Mouse (Mus musculus) forebrain, embryonic 13.5 days (tissue): ENCODE results near the gene Gm973. TPM values are rescaled to one million over a fixed set of nuclear protein-coding genes. Genes with fewer than 3 reads are reported as not detected.
A peak's percentile ranks its signal among the peaks of the same experiment; 100 is the strongest.

Experiments used
- ATAC-seq: fragments of 200-750 bp; cut with Nextera tagmentation; 2 replicates; pipeline ENCODE4 v1.8.0; 2017
- H3K27ac ChIP-seq: fragments of 300-500 bp; sonication (generic); 2 replicates; pipeline ENCODE4 v1.5.1; 2015; ENCODE audit warnings: inconsistent platforms, mild to moderate bottlenecking, moderate library complexity
- H3K27me3 ChIP-seq: fragments of 300-500 bp; sonication (generic); 2 replicates; pipeline ENCODE4 v1.6.1; 2015; ENCODE audit warnings: mild to moderate bottlenecking, inconsistent platforms
- H3K36me3 ChIP-seq: fragments of 300-500 bp; sonication (generic); 2 replicates; pipeline ENCODE4 v1.6.1; 2015; ENCODE audit warnings: mild to moderate bottlenecking, inconsistent platforms; ENCODE audit not compliant: poor library complexity, severe bottlenecking
- H3K4me1 ChIP-seq: fragments of 300-500 bp; sonication (generic); 2 replicates; pipeline ENCODE4 v1.6.1; 2015; ENCODE audit warnings: inconsistent platforms
- H3K4me2 ChIP-seq: fragments of 300-500 bp; sonication (generic); 2 replicates; pipeline ENCODE4 v1.6.1; 2015; ENCODE audit warnings: inconsistent platforms, mild to moderate bottlenecking, moderate library complexity
- H3K4me3 ChIP-seq: fragments of 300-500 bp; sonication (generic); 2 replicates; pipeline ENCODE4 v1.5.1; 2015; ENCODE audit warnings: mild to moderate bottlenecking, inconsistent platforms
- H3K9ac ChIP-seq: fragments of 300-500 bp; sonication (generic); 2 replicates; pipeline ENCODE4 v1.6.1; 2015; ENCODE audit warnings: mild to moderate bottlenecking, inconsistent platforms
- H3K9me3 ChIP-seq: fragments of 300-500 bp; sonication (generic); replicated peaks from 2 replicates; pipeline ENCODE4 v1.6.1; 2016; ENCODE audit warnings: inconsistent platforms
- WGBS: fragments of 180-500 bp; shearing (Covaris S2); methylation state at CpG from one replicate; pipeline ENCODE4 v1.1.7; 2015; 5-methylcytosine and 5-hydroxymethylcytosine counted together
- polyA plus RNA-seq: library from polyadenylated mRNA; unstranded; fragments of >200 nt; fragmentation: Nextera tagmentation; extraction: Ambion mirVana; gene quantifications from 2 replicates; pipeline ENCODE4 v1.2.1, GENCODE M21; 2015

The Gm973 gene
- polyA plus RNA-seq, 1 experiment from 2014 or later: 3.0 TPM

DNA sequence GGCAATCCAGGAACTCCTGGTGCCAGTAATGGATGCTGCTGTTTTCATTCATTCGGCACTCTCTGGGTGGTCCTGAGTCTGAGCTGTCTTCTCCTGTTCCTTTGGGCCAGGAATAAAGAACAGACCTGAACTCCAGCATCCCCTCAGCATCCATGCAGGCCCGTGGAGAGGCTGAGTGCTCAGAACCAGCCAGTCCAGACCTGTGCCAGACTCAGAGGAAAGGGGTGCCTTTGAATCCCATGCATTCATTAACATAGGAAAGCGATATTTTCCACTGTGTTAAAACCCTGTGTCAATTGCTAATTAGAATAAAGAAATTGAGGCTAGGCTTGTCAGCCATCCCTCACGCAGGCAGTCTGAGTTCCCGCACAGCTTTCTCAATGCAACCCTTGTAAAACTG is 37.6 kb downstream of the Gm973 start:
- H3K4me2 ChIP-seq: no peak overlapping the region
- ATAC-seq: peak; percentile 87
- H3K9ac ChIP-seq: no peak overlapping the region
- no peaks in the 10 kb centered on the region for H3K9me3 ChIP-seq
- no peak overlapping the region for H3K4me3 ChIP-seq
- peaks cover 4% of the 10 kb centered on the region; the same call in 1 of the 2 replicates for H3K27me3 ChIP-seq
- WGBS: 20% methylated on average over 5 of the region's 5 CpGs
- H3K36me3 ChIP-seq: no peaks in the 10 kb centered on the region
- peaks cover 18% of the 10 kb centered on the region for H3K4me1 ChIP-seq
- peak overlapping the region; percentile 11; the same call in 1 of the 2 replicates for H3K27ac ChIP-seq

- Histone ChIP-seq H3K36me3 (no peaks in the 10 kb centered on the region), H3K4me1 (peaks cover 13% of the 10 kb centered on the region; the same call in 1 of the 2 replicates), H3K27ac (no peak overlapping the region), H3K4me3 (no peak overlapping the region), H3K9ac (no peak overlapping the region), H3K27me3 (no peaks in the 10 kb centered on the region), H3K4me2 (no peak overlapping the region), H3K9me3 (0 out of 2 replicates have a peak, but pooled peaks cover 5% of the 10 kb centered on the region)
- WGBS: 81% methylated on average over 2 of the region's 2 CpGs
- ATAC-seq: no peak
These were observed 47.5 kb downstream of the Gm973 start for GRCm38 (mm10) chr1:59563581-59563980.

DNA sequence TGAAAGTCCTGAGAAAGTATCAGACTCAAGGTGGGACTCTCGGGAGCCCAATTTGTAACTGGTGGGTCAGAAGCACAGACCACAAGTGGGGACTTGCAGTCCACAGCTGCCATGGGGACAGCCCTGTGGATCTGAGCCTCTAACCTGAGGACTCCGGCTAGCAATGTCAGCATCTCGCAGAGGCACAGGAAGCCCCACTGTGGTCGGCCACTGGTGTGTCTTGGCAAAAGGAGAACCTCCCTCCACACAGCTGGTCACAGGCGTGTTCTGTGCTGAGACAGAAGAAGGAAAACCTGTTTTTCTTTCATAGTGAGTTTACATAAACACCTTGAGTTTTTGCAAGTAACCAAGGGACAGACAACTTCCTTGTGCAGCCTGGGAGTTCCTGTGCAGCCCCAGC is 49.7 kb downstream of the Gm973 start:
- Histone ChIP-seq H3K9ac (no peak overlapping the region), H3K9me3 (0 out of 2 replicates have a peak, but pooled peaks cover 5% of the 10 kb centered on the region), H3K36me3 (no peaks in the 10 kb centered on the region), H3K27ac (no peak overlapping the region), H3K4me2 (no peak overlapping the region), H3K4me3 (no peak overlapping the region), H3K27me3 (no peaks in the 10 kb centered on the region), H3K4me1 (peaks cover 13% of the 10 kb centered on the region; the same call in 1 of the 2 replicates)
- no peak for ATAC-seq
- 89% methylated on average over 5 of the region's 5 CpGs for WGBS

- no peak for ATAC-seq
- Histone ChIP-seq H3K27ac (no peak overlapping the region), H3K9me3 (0 out of 2 replicates have a peak, but pooled peaks cover 5% of the 10 kb centered on the region), H3K27me3 (no peaks in the 10 kb centered on the region), H3K36me3 (no peaks in the 10 kb centered on the region), H3K4me3 (no peak overlapping the region), H3K4me1 (peaks cover 13% of the 10 kb centered on the region; the same call in 1 of the 2 replicates), H3K9ac (no peak overlapping the region), H3K4me2 (no peak overlapping the region)
- WGBS: 79% methylated on average over 7 of the region's 7 CpGs
These were observed 50.2 kb downstream of the Gm973 start for GRCm38 (mm10) chr1:59566281-59566680.

DNA sequence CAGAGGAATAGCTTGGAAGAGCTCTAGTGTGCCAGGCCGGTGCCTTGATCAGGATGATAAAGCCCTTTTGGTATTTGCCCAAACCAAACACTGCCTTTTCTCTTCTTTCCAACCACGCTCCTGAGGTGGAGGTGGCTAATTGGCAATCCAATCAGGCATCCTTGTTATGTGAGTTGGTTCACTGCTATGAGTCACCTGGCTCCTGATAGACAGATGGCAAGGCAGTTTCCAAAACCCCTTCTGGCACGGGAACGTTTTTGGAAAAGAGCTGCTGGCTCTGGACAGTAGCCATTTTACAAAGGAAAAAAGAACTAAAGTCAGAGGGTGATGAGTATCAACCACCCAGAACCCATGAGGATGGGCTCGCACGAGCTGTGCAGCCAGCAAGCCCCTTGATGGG is 50.9 kb downstream of the Gm973 start:
- 0 out of 2 replicates have a peak, but pooled peaks have one; percentile 41 for ATAC-seq
- Histone ChIP-seq H3K9me3 (0 out of 2 replicates have a peak, but pooled peaks cover 5% of the 10 kb centered on the region), H3K4me3 (no peak overlapping the region), H3K4me2 (no peak overlapping the region), H3K9ac (no peak overlapping the region), H3K36me3 (no peaks in the 10 kb centered on the region), H3K27ac (no peak overlapping the region; the same call in 1 of the 2 replicates), H3K27me3 (no peaks in the 10 kb centered on the region), H3K4me1 (peaks cover 13% of the 10 kb centered on the region; the same call in 1 of the 2 replicates)
- WGBS: 51% methylated on average over 6 of the region's 6 CpGs

DNA sequence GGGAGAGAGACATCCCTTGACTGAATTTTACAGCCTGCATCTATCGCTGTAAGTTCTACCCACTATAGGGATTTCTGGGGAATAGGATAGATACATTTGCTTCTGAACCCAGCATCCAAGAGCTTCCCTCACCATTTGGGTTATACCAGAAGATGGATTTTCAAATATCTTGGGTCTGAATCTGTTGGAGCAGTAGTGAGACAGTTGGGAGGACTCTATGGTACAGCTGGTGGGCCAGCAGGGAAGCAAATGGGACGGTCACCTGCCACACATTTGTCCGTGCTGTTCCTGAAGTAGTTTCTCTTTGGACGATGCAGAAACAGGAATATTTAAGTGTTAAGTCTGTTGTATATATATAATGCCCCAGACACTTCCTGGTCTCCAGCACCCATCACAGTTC is 51.5 kb downstream of the Gm973 start:
- WGBS: 88% methylated on average over 4 of the region's 4 CpGs

GRCm38 (mm10) chr1:59568283-59568682 is 52.2 kb downstream of the Gm973 start:
- H3K9ac ChIP-seq: no peak overlapping the region
- no peaks in the 10 kb centered on the region for H3K36me3 ChIP-seq
- no peak for ATAC-seq
- WGBS: 88% methylated on average over 1 of the region's 1 CpGs
- H3K4me1 ChIP-seq: peaks cover 13% of the 10 kb centered on the region; the same call in 1 of the 2 replicates
- H3K9me3 ChIP-seq: 0 out of 2 replicates have a peak, but pooled peaks cover under 1% of the 10 kb centered on the region
- H3K4me3 ChIP-seq: no peak overlapping the region
- no peak overlapping the region for H3K27ac ChIP-seq
- H3K27me3 ChIP-seq: no peaks in the 10 kb centered on the region
- no peak overlapping the region for H3K4me2 ChIP-seq

More for the DNA sequence above, 51.5 kb downstream of the Gm973 start:
- Histone ChIP-seq H3K27ac (no peak overlapping the region), H3K27me3 (no peaks in the 10 kb centered on the region), H3K4me1 (peaks cover 13% of the 10 kb centered on the region; the same call in 1 of the 2 replicates), H3K4me3 (no peak overlapping the region), H3K4me2 (no peak overlapping the region), H3K9ac (no peak overlapping the region), H3K36me3 (no peaks in the 10 kb centered on the region), H3K9me3 (0 out of 2 replicates have a peak, but pooled peaks cover 5% of the 10 kb centered on the region)
- ATAC-seq: no peak

- H3K4me2 ChIP-seq: no peak overlapping the region
- no peak overlapping the region for H3K9ac ChIP-seq
- no peaks in the 10 kb centered on the region for H3K9me3 ChIP-seq
- peaks cover 20% of the 10 kb centered on the region for H3K4me1 ChIP-seq
- WGBS: 91% methylated on average over 5 of the region's 5 CpGs
- H3K27me3 ChIP-seq: no peaks in the 10 kb centered on the region
- H3K36me3 ChIP-seq: no peaks in the 10 kb centered on the region
- H3K27ac ChIP-seq: no peak overlapping the region
- no peak overlapping the region for H3K4me3 ChIP-seq
- ATAC-seq: no peak
These were observed 53.2 kb downstream of the Gm973 start for GRCm38 (mm10) chr1:59569301-59569700.

- Histone ChIP-seq H3K4me1 (peaks cover 30% of the 10 kb centered on the region), H3K4me3 (no peak overlapping the region), H3K4me2 (no peak overlapping the region), H3K27me3 (no peaks in the 10 kb centered on the region), H3K9me3 (no peaks in the 10 kb centered on the region), H3K36me3 (no peaks in the 10 kb centered on the region), H3K9ac (no peak overlapping the region), H3K27ac (no peak overlapping the region)
- WGBS: 78% methylated on average over 4 of the region's 4 CpGs
- no peak for ATAC-seq
These were observed 54.7 kb downstream of the Gm973 start for GRCm38 (mm10) chr1:59570767-59571166.

DNA sequence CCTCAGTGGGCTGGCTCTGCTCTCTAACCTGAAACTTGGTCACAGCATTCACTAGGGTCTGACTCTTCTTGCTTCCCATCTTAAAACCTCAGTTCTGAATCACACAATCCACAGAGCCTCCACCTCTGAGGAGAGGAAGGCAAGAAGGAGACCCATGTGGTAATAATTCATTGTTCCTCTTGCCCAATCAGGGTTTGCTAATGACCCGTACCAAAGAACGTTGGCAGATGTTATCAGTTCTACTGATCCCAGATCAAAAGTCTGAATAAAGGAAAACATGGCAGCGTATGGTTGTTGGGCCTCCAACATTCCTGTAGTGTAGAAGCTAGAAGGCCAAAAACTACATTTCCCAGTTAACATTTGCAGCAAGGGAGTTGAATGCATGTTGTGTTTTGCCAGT is 55.4 kb downstream of the Gm973 start:
- Histone ChIP-seq H3K36me3 (no peaks in the 10 kb centered on the region), H3K9me3 (no peaks in the 10 kb centered on the region), H3K4me3 (no peak overlapping the region), H3K27me3 (peaks cover 6% of the 10 kb centered on the region), H3K4me2 (no peak overlapping the region), H3K4me1 (peaks cover 25% of the 10 kb centered on the region), H3K27ac (no peak overlapping the region), H3K9ac (no peak overlapping the region)
- ATAC-seq: no peak
- WGBS: 90% methylated on average over 3 of the region's 3 CpGs

GRCm38 (mm10) chr1:59573843-59574242 is 57.8 kb downstream of the Gm973 start:
- Histone ChIP-seq H3K27me3 (peaks cover 8% of the 10 kb centered on the region), H3K4me2 (peak overlapping the region; percentile 64), H3K4me3 (no peak overlapping the region), H3K27ac (peak overlapping the region; percentile 87), H3K4me1 (peaks cover 17% of the 10 kb centered on the region), H3K9ac (0 out of 2 replicates have a peak overlapping the region, but pooled peaks have one; percentile 63), H3K36me3 (no peaks in the 10 kb centered on the region), H3K9me3 (no peaks in the 10 kb centered on the region)
- ATAC-seq: peak; percentile 14
- 61% methylated on average over 3 of the region's 3 CpGs for WGBS

- no peaks in the 10 kb centered on the region for H3K9me3 ChIP-seq
- peak; percentile 93 for ATAC-seq
- H3K4me2 ChIP-seq: peak overlapping the region; percentile 64
- H3K4me3 ChIP-seq: peak overlapping the region; percentile 31
- H3K9ac ChIP-seq: peak overlapping the region; percentile 63
- H3K4me1 ChIP-seq: peaks cover 17% of the 10 kb centered on the region
- peak overlapping the region; percentile 87 for H3K27ac ChIP-seq
- WGBS: 9% methylated on average over 21 of the region's 21 CpGs
- peaks cover 8% of the 10 kb centered on the region for H3K27me3 ChIP-seq
- H3K36me3 ChIP-seq: no peaks in the 10 kb centered on the region
These were observed 58.5 kb downstream of the Gm973 start for GRCm38 (mm10) chr1:59574262-59575187.
